Mouse (Mus musculus) adrenal gland, adult 8-10 months (tissue): ENCODE data around the gene Naaa. TPM values are rescaled to one million over a fixed set of nuclear protein-coding genes. Genes with fewer than 3 reads are reported as not detected.
A peak's percentile ranks its signal among the peaks of the same experiment; 100 is the strongest.

Source experiments
- DNase-seq: peaks from one replicate; pipeline ENCODE4 v3.0.0; 2022
- total RNA-seq, 4 experiments: library from RNA; stranded (reverse); gene quantifications; 2 replicates each; pipeline ENCODE4 v1.2.4; 2022

The Naaa gene
- 10 to 100 TPM; 22.5 to 30.9 (median 26.2) TPM for total RNA-seq

DNA sequence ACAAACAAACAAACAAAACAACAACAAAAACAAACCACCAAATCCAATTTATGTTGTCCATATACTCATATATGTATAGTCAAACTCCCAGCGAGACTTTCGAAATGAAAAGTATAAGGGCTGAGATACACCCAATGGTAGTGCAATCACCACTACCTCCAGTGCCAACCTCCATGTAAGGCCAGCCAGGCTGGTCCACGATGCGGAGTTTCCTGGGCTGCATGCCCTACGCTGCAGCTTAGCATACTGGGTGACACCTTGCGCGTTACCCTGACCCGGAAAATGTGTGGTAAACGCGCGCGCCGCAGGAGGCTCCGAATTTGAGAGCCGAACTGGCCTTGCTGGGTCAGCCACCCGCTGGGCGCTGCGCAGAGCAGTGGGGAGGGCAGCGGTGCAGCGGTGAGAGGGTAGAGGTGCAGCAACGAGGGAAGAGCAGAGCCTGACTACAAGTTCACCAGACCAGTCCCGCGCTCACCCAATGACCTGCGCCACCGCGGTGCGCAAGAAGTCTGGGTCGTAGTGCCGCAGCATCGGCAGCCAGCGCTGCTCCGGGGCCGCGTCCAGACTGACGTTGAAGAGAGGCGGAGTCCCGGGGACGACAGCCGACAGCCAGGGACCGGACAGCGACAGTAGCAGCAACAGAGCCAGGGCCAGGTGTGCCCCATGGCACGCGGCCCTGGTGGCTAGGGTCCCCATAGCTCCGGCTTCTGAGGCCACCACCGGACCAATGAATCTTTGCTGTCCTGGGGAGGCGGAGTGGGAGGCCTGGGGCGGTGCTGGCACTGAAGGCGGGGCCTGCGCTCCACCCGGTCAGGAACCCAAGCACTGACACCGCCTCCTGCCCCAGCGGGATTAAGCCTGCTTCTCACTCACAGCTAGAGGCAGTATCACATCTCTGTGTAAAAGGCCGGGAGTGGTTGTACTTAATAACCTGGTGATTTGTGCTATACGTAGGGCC, at the start of gene Naaa:
Gene Naaa, minus strand, starts transcription at position 734 of the 958 bp plus-strand sequence.
- peak; percentile 86 for DNase-seq

DNA sequence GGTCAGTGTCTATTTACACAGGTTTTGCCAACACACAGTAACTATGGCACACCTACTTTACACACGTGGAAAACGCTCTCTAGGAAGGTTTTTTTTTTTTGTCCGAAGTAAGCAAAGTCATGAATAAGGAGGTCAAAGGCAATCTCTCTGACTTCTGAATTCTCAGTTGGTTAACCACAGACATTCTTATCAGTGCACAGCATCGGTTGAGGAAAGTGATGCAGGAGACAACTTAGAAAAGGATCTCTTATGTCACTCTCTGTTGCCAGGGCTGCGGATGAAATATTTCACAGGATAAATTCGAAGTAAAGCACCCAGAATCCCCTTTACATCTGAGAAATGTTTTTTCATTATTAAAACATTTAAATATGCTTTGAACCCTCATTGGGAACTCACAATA, 49.4 kb upstream of the Naaa start:
- DNase-seq: no peak

DNA sequence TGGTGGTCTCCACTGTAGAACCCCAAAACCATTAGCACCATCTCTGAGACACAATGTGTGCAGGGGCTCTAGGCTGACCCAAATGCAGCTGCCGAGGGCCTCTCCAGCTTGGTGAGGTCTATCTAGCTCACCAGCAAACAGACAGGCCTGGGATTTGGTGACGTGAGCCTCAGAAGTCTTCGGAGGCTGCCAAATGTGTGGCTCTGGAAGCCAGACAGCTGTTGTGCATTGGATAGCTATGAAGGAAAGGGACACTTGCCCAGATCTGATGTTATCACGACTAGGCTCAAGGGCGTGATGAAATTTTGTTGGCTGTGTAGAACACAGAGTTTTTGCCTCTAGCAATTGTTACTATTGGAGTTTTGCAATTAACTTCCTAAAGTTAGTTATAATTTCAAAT, 45.3 kb upstream of the Naaa start:
- peak; percentile 54 for DNase-seq

DNA sequence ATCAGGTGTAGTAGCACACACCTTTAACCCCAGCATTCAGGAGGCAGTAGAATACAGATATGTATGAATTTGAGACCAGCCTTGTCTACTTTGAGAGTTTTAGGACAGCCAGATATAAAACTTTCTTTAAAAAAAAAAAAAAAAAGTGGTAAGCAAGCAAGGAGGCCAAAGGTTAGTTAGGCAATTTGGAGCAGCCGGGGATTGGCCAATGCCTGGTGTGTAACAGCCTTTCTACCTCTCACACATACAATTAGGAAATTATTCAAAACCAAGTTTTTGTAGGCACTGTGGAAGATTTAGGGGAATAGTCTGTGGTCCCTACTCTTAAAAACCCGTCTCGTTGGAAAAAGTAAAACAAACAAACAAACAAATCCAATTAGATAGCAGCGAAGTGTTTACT, 44.6 kb upstream of the Naaa start:
- DNase-seq: no peak

DNA sequence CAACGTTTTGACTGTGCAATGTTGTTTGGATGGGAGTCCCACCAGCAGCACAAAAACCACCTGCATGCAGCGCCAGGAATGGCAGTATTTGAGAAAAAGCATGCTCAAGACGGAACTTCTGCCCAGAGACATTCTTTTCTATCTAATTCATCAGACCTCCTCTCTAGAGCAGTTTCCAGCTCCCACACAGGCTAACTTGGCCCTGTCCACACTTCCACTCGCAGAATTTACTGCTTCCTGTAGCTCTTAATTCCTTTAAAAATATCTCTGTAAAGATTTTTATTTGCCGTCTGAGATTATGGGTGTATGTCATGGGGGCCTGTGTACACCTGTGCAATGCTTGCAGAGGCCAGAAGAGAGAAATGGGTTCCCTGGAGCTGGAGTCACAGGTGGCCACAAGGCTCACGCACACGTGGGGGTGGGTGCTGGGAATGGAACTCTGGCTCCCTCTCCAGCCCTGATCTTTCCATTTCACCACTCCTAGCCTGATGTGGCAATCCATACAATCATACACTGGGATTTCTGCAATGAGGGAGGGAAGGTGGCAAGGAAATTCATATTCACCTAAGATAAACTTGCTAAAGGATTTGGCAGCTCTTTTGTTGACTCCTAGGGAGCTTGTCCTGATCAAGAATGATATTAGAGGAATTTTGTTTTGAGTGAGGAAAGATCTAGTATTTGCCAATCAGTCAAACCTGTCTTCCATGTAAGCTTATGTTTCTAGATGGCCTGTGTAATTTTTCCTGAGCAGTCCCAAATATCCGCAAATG, 43.8 kb upstream of the Naaa start:
- no peak for DNase-seq

DNA sequence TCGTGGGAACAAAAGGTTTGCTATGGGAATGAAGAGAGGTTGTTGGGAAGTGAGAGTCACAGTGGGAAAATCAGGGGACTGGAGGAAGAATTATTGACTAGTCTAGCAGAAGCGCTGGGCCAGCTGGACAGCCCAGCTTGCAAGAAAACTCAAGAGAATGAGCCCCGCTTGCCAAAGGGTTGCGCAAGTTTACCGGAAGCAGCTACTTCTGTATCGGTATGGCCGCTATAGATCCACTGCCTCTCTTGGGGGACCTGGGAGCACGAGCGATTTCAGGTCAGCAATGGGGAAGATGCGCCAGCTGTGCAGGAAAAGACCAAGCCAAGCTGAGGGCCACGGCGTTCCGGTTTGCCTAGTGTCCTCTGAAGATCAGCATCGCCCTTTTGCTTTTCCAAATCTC, 40.6 kb upstream of the Naaa start:
- no peak for DNase-seq

DNA sequence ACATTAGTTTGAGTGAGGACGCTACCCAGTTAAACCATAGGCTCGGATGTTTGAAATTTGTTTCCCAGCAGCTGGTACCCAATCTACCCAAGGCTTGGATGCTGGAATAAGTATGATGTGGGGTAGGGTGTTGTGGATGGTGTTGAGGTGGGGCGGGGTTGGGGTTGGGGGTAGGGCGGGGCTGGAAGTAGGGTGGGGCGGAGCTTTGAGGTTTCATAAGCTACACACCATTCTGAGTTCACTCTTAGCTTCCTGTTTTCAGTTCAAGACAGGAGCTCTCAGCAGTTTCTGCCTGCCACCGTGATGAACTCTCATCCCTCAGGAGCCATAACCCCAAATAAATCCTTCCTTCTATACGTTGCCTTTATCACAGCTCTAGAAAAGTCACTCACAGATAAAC, 40.1 kb upstream of the Naaa start:
- no peak for DNase-seq

DNA sequence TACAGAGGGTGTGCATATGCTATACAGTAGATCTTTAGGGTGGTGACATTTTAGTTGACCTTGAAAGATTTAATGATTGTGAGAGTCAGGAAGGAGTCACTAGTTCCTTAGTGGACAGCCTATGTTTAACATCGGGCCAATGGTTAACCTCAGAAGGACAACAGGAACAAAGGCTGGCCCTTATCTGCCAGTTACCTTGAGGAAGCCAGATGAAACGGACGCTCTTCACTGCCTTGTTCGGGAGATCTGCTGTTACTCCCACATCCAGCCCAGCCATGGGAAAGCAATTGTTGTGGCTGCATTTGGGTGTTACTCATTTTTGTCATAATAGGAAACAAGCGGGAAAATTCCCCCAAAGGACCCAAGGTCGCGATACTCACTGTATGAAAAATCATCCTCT, 35.8 kb upstream of the Naaa start:
- no peak for DNase-seq

DNA sequence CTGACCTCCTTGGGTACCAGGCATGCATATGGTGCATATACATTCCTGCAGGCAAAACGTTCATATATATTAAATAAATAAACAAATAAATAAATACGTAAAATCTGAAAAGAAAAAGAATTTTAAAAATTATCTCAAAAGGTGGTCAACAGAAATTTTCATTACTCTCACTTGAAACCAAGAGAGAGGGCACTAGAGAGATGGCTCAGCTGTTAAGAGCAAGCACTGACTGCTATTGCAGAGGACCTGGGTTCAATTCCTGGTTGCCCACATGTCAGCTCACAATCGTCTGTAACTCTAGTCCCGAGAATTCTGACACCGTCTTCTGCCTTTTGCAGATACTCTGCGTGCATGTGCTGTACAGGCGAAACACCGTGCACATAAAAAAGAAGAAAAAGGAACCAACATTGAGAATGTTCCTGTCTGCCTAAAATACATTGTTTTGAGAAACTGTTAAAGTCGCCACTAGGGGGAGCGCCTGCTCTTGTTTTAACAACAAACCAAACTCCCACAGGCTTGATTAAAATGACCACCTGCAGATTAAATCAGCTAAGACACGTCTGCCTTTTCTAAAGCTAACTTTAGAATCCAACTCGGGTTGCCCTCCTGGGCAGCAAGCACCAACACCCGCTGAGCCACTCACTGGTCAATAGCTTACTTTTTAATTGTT, 34.2 kb upstream of the Naaa start:
- DNase-seq: peak; percentile 75

DNA sequence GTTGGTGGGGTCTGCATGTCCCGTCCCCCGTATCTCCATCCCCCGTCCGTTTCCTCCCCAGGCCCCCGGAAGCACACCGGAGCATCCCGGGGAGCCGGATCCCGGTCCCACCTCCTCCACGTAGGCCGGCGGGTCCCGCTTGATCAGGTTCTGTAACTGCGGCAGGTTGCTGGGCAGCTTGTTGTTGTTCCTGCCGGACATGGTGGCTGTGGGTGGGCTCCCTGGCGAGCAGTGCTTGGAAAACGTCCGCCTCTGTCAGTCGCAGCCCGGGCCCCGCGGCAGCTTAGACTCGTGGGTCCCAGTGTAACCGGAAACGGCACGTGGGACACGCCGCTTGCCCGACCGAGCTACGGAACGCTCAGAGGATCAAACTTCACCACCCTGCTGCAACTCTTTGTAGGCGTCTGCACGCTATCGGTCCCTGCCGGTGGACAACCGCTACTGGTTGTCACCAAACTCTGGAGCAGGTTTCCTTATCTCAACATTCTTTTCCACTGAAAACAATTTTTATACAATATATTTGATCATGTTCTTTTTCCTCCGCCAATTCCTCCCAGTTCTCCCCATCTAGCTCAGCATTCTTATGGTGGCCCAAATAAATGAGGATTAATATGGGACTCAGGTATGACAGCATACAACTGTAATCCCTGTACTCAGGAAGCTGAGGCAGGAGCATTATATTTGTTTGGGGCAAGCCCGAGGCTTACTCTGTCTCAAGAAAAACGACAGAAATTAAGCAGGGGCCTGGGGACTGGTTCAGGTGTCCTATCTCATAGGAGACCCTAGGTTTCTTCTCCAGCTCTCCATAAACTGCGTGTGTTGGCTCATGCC, 31.9 kb upstream of the Naaa start, which contains the start of gene Sdad1:
Gene Sdad1, minus strand, starts transcription at position 799 of the 831 bp plus-strand sequence.
- DNase-seq: peak; percentile 90

DNA sequence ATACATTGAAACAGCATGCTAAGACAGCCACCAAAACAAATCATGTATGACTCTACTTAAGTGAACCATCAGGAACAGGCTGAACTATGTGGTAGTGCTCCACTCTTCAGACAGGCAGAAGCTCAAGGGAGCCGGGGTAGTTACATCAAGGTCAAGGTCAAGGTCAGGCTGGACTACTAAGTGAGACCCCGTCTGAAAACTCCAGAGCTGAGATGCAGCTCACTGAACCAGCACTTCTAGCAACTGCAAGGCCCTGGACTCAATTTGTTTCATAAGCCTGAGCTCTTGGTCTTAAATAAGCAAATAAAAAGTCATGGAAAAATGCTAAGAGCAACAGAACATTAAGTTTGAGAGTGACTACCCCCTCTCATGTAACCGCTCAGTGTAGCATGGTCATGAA, 26.3 kb upstream of the Naaa start:
- DNase-seq: no peak

DNA sequence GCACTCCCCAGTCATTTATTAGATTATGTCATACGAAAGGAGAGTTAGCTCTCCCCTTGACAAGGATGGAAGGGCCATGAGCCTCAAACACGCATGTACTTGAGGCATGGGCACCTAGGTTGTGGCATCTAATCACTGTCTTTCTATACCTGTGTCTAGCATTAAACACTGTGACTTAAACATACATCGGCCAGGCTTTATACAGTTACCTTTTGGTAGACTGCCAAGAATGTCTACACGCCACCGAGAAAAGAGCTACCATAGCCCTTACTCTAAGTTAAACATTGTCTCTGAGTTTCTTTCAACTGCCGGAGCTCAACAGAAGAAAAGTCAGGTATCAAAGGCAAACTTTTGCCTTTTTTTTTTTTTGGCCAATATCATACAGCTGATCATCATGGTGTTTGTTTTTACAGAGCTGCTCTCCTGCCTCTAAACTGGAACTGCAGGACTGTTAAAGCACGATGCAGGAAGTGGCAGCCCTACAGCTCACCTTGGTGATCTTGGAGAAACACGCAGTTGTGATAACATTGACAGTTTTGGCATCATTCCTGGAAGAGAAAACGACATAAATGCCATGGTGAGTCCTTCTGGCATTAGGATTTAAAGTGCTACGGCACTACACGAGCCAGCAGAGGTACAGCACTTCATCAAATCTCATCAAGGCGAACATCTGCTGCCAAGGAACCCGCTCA, 24.3 kb upstream of the Naaa start:
- DNase-seq: no peak

DNA sequence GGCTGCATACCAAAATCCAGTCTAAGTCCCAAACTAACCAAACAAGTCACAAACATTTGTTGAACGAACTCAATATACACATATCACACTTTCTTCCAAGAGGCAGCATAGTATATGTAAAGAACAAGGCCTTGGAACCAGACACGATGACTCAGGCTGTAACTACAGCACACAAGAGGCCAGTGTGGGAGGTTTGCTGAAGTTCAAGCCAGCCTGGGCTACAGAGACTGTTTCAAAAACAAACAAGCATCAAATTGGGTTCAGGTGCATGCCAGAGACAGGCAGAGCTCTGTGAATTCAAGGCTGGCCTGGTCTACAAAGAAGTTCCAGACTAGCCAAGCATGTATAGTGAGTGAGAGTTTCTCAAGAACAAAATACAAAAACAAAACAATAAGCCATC, 16.6 kb upstream of the Naaa start:
- DNase-seq: no peak

DNA sequence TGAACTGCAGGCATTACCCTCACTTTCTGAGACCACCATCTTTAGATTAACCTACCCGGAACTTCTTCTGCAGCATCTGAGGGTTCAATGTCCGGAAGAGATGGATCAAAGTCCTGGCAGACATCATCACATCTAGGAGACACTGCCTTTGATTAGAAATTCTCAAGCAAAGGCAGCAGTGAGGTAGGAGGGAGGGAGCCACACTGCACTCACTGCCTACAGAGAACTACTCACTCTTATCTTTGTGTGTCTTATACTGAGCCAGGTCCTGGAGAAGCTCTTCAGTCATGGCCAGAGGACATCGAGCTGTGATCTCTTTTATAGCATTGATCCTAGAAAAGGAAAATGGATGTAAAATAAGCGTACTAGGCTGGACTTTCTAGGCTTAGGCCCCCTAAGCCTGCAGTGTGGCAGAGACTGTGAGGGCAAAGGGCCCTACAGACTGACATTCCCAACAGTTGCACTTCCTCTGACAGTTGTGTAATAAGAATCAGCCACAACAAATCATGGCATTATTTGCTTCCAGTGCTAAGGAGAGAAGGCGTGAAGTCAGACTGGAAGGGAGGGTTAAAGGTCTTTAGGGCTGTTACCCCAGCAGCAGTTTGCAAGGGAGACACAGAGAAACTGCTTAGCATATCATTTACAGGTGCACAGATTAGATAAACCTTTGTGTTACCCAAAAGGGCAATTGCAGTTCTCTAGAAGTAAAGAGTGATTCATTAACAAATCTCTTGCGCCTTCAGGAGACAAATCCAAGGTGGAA, 13.9 kb upstream of the Naaa start:
- DNase-seq: no peak

DNA sequence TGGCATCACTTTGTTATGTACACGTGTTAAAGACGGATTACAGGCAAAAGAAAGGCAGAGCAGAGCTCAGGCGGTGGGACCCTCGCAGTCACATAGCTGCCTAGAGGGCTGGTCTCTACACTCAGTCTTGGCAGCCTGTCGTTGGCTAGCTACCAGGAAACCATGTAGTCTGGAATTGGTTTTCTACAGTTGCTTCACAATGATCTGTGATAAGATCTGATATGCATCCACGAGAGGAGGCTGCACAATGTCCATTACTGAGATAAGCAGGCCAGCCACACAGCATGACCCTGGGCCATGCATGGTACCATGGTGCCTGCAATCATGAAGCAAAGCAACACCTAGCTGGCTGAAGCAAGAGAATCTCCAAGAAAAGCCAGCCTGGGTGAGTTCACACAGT, 9.9 kb upstream of the Naaa start:
- no peak for DNase-seq

DNA sequence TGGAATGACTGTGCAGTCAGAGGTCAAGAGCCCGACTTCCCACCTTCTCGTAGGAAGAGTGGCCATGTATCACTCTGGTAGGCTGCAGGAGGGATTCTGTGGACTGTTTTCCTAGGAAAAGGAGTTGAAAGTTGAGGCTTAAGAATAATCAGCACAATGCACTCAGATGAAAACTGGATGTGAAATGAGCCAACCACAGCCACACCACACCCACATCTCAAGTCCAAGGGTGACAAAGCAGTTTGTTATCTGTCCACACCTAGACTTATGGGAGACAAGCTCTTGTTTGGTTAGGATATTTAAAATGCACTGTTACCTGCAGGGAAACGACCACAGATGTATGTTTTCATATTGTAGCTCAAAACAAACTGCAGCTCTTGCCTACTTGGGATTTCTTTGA, 5.1 kb upstream of the Naaa start:
- DNase-seq: no peak

DNA sequence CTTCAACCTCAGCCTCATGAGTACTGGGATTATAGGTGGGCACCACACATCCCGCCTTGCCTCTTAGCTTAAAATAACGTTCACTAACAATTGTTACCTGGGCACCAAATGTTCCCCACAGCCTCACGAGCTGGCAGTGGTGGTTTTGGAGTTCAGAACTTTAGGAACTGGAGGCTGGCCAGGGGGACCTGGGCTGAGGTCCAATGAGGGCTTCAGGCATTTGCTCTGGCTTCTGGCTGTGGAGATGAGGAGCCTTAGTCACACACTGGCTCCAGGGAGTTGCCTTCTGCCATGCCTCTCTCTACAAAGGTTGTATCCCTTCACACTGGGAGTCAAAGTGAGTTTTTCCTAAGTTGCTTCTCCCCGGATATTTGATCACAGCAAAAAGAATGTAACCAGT, 4.6 kb upstream of the Naaa start:
- DNase-seq: no peak

DNA sequence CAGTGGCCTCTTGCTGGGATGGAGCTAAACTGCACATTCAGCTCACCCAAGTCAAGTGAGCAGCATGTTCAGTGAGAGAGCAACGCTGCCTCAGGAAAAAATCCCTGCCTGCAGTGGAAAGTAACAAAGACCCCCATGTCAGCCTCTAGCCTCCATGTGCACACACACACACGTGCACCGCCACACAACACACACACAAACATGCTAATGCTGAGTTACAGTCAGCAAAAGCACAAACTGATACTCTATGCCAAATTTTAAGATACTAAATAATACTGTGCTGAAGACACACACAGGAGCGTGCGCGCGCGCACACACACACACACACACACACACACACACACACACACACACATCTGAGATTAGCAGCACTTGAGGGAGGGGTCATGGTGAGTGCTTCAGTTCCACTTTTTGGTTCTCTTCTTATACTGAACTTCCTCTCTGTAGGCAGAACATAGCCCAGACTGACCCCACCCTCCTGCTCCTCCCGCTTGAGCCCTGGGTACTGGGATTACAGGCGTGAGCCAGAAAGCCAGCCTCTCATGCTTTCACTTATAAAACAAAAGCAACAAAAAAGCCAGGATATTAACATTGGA, 1.1 kb upstream of the Naaa start:
- no peak for DNase-seq

DNA sequence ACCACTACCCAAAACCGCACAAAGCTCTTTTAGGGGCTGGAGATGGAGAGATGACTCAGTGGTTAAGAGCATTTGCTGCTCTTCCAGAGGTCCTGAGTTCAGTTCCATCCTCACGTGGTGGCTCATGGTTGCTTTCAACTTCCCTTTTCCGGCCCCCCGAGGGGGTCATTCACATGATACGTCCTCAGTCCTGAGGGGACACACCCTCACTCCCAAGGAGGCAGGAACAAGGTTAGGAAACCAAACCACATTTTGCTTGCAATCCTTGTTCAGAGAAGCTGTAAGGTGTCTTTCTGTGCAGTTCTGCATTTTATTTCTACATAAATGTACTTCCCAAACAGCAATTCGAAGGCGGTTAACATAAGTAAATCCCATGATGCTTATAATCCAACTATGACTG, 7.5 kb downstream of the Naaa start:
- no peak for DNase-seq

DNA sequence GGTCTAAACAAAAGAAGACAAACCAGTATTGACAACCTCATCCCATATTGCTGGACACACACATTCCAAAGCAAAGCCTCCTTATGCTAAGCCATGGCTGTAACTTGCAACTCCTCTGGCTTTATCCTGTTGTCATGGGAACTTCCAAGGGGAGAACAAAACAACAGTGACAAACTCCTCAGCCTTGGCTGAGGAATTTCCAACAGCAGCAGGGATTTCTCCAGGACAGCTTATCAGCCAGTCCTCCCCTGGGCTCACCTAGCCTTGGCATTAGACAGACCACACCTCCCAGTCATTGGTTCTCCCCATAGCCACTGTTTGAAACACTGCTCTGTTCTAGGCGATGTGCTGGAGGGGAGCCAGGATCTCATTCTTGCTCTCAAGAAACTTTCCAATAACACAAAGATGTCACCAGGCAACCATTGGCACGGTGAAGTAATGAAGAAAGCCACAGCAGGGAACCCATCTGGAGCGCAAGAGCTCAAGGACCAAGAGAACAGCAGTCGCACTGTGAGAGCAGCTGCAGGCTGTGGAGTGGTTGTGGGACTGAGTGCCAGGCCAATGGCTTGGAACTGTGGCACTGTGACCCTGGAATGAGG, 14.1 kb downstream of the Naaa start:
- DNase-seq: peak; percentile 71
